Mouse (Mus musculus) WW6 (cell line): ENCODE measurements around the gene Gm20896.
"Not testable (repeated sequence)": the region's sequence is repeated elsewhere in the genome, so short reads cannot be mapped to it uniquely, and the experiment has no call there.

Source experiments
- DNase-seq: peaks from one replicate; pipeline ENCODE4 v3.0.0-alpha.2; 2013; ENCODE audit warnings: low read depth, low spot score

Gm20896 gene

DNA sequence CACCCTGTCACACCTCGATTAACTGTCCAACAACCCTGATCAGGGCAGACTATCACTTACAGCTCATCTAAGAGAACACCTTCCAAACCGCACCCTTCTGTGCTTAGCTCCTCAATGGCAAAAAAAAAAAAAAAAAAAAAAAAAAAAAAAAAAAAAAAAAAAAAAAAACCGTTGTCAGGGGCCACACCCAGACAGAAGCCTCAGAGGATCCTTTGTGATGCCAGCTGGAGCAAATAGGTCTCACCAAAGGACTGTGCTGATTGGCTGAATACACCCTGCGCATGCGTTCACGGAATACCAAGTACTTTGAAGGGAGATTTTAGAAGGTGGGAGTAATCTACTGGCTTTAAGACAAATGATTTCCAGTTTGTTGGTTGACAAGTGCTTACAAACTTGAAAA lies at the start of gene Gm20896:
Gm20896 (minus strand) TSS at position 101 of the 400 bp plus-strand sequence.
- not testable (repeated sequence) for DNase-seq
